Mouse (Mus musculus) spleen, postnatal 14 days (tissue): ENCODE measurements around the gene Zfp973.
"Not testable (repeated sequence)": the region's sequence is repeated elsewhere in the genome, so short reads cannot be mapped to it uniquely, and the experiment has no call there.

Source experiments
- DNase-seq, 2 experiments: peaks; one replicate each; pipeline ENCODE4 v3.0.0; 2021 to 2022; ENCODE audit warnings: low spot score in 2 of 2

The Zfp973 gene

GRCm38 (mm10) chr2:176670222-176670621, at the start of gene Zfp973:
Gene Zfp973, plus strand, starts transcription at chr2:176670522.
- not testable (repeated sequence) for DNase-seq

GRCm38 (mm10) chr2:176636244-176636643, 34.1 kb upstream of the Zfp973 start, which contains the start of gene Gm14308:
Gene Gm14308, minus strand, starts transcription at chr2:176636344.
- DNase-seq: not testable (repeated sequence)

GRCm38 (mm10) chr2:176708051-176708450, 37.7 kb downstream of the Zfp973 start, which contains the start of gene Gm14305:
Gene Gm14305, plus strand, starts transcription at chr2:176708328.
- DNase-seq: not testable (repeated sequence)
